Mouse (Mus musculus) megakaryocyte, adult 5-6 weeks (primary cell): ENCODE measurements around the gene Sult1c2. TPM values are rescaled to one million over a fixed set of nuclear protein-coding genes. Genes with fewer than 3 reads are reported as not detected.
"Not testable (repeated sequence)": the region's sequence is repeated elsewhere in the genome, so short reads cannot be mapped to it uniquely, and the experiment has no call there.

Experiments used
- ATAC-seq: 2 replicates; pipeline ENCODE4 v1.8.0; 2016; ENCODE audit warnings: mild to moderate bottlenecking, inconsistent platforms; ENCODE audit not compliant: poor library complexity, severe bottlenecking
- total RNA-seq, 2 experiments: library from RNA; stranded (forward) in 1 of 2; stranded (reverse) in 1 of 2; fragments of 153-499, 151-499 nt in 1 of 2; fragments of 221-1000, 200-1000 nt in 1 of 2; gene quantifications; 2 replicates each; pipeline versions ENCODE4 v1.2.3 to v1.2.4; 2015 to 2017

The Sult1c2 gene
- total RNA-seq (2015), result not detected in 2 replicates
- total RNA-seq (2017), result not detected in 2 replicates

DNA sequence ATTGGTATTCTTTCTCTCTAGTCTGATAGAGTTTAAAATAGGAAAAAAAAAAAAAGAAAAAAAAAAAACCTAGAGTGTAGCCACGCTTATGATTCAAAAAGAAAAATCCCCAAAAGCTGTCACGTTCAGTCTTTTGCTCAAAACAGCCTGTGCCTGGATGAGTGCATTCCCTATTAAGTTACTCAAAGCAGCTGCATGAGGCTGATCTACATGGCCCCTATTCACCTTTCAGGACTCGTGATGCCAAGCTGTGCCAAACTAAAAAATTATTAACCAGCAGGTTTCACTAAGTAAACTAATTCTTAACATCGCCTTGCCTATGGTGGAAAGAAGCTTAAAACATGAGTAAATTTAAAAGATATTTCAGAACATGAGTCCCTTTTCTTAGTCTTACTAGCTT, at the start of gene Sult1c2:
TSS of gene Sult1c2 (minus strand) at position 134 of the 400 bp plus-strand sequence.
- ATAC-seq, result no peak

- ATAC-seq, result not testable (repeated sequence)
Measured at GRCm38 (mm10) chr17:53879006-53879675, 33.0 kb upstream of the Sult1c2 start.

DNA sequence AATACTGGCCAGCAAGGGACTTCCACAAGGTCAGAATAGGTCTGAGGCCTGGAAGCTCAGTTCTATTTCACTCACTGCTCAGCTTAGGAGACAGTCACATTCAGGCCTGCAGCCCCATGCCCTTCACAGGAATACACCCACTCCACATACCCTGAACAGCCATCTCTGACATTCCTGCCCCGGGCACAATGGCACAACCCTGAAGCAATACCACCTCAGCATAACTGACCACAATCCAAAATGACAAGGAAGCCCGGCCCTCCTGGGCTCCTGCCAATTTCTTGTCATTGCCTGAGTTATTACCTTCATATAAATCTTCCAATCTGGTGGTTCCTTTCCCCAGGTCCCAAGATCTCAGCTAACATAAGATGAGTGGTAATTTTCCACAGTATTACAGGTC, 28.3 kb upstream of the Sult1c2 start:
- ATAC-seq, result no peak

DNA sequence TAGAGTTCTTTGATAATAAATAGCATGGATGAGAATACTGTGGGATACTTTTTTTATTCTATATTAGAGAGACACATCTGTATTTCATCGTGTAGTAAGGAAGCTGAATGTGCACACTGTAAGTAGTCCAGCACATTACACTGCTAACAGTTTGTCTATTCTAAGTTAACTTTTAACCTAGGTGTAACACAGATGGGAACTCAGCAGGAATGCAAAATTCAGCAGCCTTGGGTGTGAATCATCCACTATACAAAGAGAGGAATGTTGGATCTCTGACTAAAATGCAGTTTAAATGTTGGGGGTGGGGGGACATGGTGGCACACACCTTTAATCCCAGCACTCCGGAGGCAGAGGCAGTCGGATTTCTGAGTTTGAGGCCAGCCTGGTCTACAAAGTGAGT, 26.1 kb upstream of the Sult1c2 start:
- ATAC-seq, result no peak

DNA sequence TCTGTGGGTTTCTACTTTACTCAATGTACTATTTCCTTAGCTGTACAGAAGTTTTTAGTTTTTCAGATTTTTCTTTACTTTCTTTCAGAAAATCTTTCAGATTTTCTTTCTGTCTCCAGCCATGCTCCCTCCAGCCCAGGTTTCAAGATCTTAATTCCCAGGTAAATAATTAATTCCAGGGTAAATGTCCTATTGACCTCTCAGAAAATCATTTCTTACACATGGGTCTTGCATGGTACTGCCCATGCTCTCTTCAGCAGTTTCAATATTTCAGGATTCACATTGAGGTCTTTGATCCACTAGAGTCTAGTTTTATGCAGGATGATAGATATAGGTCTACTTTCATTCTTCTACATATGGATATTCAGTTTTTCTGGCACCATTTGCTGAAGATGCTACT, 23.8 kb upstream of the Sult1c2 start:
- ATAC-seq, result no peak

DNA sequence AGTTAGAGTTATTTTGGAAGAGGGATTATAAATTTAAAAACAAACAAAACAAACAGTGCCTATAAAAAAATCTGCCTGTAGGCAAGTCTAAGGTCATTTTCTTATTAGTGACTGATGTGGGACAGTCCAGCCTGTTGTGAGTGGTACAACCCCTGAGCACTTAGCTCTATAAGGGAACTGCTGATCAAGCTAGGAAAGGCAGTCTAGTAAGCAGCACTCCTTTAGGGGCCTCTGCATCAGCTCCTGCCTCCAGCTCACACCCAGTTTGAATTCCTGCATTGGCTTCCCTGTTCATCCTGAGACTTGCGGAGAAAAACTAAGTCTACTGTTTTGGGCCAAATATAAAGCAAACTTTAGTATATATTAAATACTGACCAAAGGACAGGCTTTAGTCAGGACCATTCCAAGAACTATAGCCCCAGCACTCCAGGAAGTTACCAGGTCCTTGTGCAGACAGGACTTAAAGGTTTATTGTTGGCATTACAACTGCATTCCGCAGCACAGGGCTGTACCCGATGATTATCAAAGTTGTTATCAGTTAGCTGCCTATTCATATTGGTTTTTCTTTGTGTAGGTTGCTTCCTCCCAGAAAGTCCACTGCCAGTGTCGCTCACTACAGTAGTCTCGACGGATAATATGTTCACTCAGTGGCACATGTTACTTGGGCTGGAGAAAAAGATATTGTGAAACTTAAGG, 19.3 kb upstream of the Sult1c2 start:
- ATAC-seq, result no peak

DNA sequence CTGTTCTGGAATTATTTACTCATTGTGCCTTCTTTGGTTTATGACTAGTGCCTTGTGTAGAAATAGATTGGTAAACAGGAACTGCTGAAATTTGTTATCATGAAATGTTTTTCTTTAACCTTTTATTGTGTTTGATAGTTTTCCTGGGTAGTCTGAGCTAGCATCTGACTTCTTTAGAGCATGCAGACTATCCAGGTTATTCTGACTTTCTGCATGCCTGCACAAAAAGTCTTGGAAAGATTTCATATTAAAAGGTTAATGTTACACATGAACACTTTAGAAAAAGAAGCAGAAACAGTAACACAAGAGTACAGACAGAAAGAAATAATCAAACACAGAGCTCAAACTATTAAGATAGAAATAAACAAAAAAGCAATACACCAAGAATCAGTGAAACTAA, 14.4 kb upstream of the Sult1c2 start:
- ATAC-seq, result no peak

- no peak for ATAC-seq
Measured at GRCm38 (mm10) chr17:53854992-53855391, 8.9 kb upstream of the Sult1c2 start.

- no peak for ATAC-seq
Measured at GRCm38 (mm10) chr17:53845796-53846195, 343 bp downstream of the Sult1c2 start.

DNA sequence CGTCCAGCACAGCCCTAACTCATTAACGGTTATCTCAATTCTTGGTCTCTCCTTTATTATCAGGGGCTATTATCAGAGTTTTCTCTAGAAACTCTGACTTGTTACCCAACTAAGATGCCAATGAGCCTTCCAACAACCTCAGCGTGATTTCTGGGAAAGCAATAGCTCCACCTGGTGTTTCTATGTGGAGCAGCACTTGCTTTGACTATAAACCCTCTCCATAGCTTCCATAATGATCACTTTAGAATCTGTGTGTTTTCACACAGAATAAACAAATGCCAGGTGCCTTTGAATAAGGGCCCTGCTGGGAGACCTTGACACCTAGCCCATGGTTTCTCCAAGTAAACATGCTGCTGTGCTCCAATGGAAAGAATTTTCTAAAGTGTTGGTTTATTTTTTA, 12.8 kb downstream of the Sult1c2 start:
- no peak for ATAC-seq

DNA sequence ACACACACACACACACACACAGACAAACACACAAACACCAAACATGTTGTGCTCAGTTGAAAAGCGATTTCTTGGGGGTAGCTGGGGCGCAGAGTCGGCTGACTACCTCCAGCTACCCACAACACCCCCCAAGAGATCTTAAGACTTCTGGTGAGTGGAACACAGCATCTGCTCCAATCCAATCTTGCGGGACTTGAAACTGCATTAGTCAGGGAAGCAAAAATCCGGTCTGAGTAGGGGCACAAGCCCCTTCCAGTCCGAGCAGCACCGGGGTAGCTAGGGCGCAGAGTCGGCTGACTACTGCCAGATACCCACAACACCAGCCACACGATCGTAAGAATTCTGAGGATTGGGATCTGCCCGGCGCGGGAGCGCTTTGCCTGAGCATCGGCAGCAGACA, 42.2 kb downstream of the Sult1c2 start:
- not testable (repeated sequence) for ATAC-seq

- no peak for ATAC-seq
Measured at GRCm38 (mm10) chr17:53783381-53783780, 62.8 kb downstream of the Sult1c2 start.

Other genes starting within 250 kb of the Sult1c2 start
- 28.5 and 36.5 TPM in 2 replicates for gene Sgo1, start 157.0 kb downstream of the Sult1c2 start, total RNA-seq (2015)
- gene Sgo1, start 157.0 kb downstream of the Sult1c2 start, total RNA-seq (2017), result 68.3 and 70.9 TPM in 2 replicates
- gene Sult1c1, start 144.3 kb upstream of the Sult1c2 start, total RNA-seq (2015), result not detected in 2 replicates
- not detected in 2 replicates for gene Sult1c1, start 144.3 kb upstream of the Sult1c2 start, total RNA-seq (2017)